Mouse (Mus musculus): ENCODE measurements around the gene Limk2.

Limk2 gene

DNA sequence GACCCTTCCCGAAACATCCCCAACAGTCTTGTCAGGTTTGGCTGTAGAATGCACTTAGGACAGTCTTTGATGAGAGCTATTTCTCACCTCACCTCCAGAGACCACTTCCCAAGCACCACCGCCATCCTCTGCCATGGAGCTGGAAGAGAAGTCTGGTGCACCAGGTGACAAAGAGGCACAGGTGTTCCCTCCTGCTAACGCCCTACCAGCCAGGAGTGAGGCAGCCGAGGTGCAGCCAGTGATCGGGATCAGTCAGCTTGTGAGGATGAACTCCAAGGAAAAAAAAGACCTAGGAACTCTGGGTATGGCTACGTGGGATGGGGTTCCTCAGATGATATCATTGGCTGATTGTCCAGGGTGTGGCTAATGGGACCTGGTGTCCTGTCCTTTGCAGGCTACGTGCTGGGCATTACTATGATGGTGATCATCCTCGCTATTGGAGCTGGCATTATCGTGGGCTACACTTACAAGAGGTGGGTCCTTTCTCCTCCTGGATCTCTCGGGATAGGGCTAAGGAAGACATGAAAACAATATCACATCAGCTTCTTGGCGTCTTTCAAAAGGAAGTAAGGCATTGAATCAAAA is 75.8 kb downstream of the Limk2 start:
- no peak for DNase-seq (ENCODE audit: low spot score)

DNA sequence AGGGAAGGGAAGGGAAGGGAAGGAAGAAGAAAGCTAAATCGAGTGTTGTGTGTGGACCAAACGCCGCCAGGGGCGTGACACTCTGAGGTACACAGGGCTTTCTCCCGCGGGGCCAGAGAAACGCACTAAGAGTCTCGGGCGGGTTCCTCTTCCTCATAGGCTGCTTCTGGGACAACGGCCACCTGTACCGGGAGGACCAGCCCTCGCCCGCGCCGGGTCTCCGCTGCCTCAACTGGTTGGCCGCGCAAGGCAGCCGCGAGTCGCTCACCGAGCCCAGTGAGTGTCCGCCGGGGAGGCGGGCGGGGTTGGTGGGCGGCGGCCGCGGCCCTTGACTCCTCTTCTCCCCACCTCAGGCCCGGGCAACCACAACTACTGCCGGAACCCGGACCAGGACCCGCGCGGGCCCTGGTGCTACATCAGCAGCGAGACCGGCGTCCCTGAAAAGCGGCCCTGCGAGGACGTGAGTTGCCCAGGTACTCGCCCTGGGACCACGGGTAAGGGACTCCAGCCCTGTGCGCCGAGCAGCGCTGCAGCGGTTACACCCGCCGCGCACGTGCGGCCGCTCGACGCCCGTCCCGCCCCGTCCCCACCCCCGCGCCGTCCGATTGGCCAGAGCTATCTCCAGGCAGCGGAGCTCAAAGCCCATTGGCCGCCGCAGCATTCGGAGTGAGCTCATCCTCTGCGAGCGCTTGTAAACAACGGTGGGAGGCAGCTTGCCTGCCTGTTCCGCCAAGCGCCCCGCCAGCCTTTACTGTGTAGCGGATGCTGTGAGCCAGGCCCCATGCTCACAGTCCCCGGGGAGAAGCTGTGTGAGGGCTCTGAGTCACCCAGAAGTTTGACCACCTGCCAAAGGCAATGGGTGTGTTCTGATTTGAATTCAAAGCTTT is 77.0 kb downstream of the Limk2 start:
- DNase-seq (ENCODE audit: low spot score) = peak; percentile 97

GRCm38 (mm10) chr11:3330991-3331750 is 77.8 kb downstream of the Limk2 start:
- no peak for DNase-seq (ENCODE audit: low spot score)

DNA sequence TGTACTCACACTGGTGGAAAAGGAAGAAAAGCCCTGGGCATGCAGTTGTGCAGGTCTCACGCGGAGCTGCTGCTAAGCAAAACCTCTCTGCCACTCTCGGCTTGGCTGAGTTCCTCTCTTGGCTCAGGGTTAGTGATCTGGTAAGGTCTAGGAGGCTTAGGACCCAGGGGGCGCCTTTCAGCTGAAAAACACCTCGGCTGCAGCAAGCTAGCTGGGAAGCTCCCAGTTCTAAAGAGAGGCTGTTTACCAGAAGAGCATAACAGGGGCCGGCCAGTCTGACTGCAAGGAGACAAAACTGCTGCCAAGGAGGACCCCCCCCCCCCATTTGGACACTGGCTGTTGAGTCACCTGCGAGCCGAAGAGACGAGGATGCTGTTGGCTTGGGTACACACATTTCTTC is 78.4 kb downstream of the Limk2 start:
- DNase-seq (ENCODE audit: low spot score) = peak; percentile 81

- DNase-seq (ENCODE audit: low spot score) = no peak
These were observed 79.0 kb downstream of the Limk2 start, which contains the start of gene Pik3ip1 for GRCm38 (mm10) chr11:3329891-3330451. Gene Pik3ip1, plus strand, starts transcription at chr11:3330401.

- no peak for DNase-seq (ENCODE audit: low spot score)
These were observed 79.9 kb downstream of the Limk2 start for GRCm38 (mm10) chr11:3328806-3329775.

- DNase-seq (ENCODE audit: low spot score) = no peak
These were observed 80.7 kb downstream of the Limk2 start for GRCm38 (mm10) chr11:3328271-3328670.

DNA sequence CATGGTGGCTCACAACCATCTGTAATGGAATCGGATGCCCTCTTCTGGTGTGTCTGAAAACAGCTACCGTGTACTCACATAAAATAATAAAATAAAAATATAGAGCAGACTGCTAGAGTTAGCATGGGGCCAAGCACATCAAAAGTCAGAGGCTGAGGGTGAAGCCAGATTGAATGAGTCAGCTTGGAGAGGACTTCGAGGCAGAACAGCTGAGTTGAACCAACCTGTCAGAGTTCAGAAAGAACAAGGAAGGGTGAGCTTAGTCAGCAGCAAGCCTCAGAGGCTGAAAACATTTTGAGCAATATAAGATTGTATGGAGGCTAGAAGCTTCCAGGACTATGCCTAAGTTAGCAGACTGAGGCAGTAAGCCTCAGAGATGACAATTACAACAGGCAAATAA is 90.7 kb downstream of the Limk2 start:
- DNase-seq (ENCODE audit: low spot score) = no peak

DNA sequence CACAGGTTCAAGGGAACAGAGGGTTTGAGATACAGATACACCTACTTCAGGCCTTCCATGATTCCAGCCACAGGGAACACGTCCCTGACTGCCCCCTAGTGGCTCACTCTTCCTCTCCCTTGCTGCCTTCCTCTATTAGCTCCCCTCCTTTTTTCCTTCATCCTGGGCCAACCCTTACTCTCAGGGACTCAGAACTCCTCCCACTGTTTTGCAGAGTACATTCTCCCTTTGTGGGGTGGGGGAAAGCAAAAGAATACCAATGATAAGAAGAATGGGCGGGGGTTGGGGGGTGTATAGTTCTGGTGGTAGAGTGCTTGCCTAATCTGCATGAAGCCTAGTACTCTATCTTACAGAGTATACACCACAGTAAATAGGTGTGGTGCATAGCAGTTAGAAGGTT is 94.8 kb downstream of the Limk2 start:
- no peak for DNase-seq (ENCODE audit: low spot score)

GRCm38 (mm10) chr11:3313294-3313693 is 95.7 kb downstream of the Limk2 start:
- no peak for DNase-seq (ENCODE audit: low spot score)

- DNase-seq (ENCODE audit: low spot score) = no peak
These were observed 97.2 kb downstream of the Limk2 start for GRCm38 (mm10) chr11:3311586-3312347.

- no peak for DNase-seq (ENCODE audit: low spot score)
These were observed 98.0 kb downstream of the Limk2 start for GRCm38 (mm10) chr11:3310789-3311585.

- no peak for DNase-seq (ENCODE audit: low spot score)
These were observed 99.1 kb downstream of the Limk2 start for GRCm38 (mm10) chr11:3309884-3310283.

GRCm38 (mm10) chr11:3307875-3308274 is 101.1 kb downstream of the Limk2 start:
- DNase-seq (ENCODE audit: low spot score) = no peak

GRCm38 (mm10) chr11:3305821-3306220 is 103.2 kb downstream of the Limk2 start:
- DNase-seq (ENCODE audit: low spot score) = no peak

GRCm38 (mm10) chr11:3302792-3303191 is 106.2 kb downstream of the Limk2 start:
- DNase-seq (ENCODE audit: low spot score) = no peak

GRCm38 (mm10) chr11:3302385-3302784 is 106.6 kb downstream of the Limk2 start:
- DNase-seq (ENCODE audit: low spot score) = no peak

DNA sequence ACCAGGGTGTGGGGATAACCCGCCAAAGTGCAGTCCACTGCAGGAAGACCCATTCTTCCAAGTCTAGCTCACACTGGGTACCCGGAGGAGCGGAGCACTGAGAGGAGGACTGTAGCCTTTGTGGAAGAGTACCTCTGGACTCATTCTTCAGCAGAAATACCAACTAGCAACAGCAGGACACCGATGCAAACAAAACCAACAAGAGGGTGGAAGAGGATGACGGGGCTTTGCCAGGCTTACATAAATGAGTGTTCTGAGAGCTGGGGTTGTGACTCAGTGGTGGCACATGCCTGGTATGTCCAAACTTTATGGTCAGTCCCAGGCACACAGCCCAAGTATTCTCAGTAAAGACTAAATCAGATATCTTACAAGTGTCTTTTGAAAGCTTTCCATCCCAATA is 107.9 kb downstream of the Limk2 start:
- DNase-seq (ENCODE audit: low spot score) = no peak

GRCm38 (mm10) chr11:3298813-3299185 is 110.2 kb downstream of the Limk2 start:
- no peak for DNase-seq (ENCODE audit: low spot score)
